ENCODE assay signal across 10 mouse cellular contexts in genomic region chr13:55912271-55912711, GRCm38 (mm10).
DNase-seq lines count a peak whose midpoint lies in the region; ATAC-seq lines count a peak whose summit lies in the region.
"Had no signal": no experiment of that assay in that cellular context is flagged by ENCODE, and none has a peak within 500 bp of the region (broad histone marks: within the 10 kb centered on the region; RNA-seq: fewer than 3 reads in every experiment).

No protein-coding gene starts in this region.

- no peak overlapping the region for H3K9ac ChIP-seq in kidney, embryonic 14.5 days (ENCODE audit: low read depth, low read length)
- H3K9ac ChIP-seq in neural tube, embryonic 15.5 days (replicated peaks): no peak overlapping the region
- no peak overlapping the region for H3K9ac ChIP-seq in heart, embryonic 12.5 days
- H3K9ac ChIP-seq: liver, embryonic 13.5 days had no signal

- H3K4me3 ChIP-seq in kidney, embryonic 14.5 days (ENCODE audit: low read length): no peak overlapping the region
- H3K4me3 ChIP-seq in neural tube, embryonic 15.5 days (replicated peaks): no peak overlapping the region
- no peak overlapping the region for H3K4me3 ChIP-seq in heart, embryonic 12.5 days
- H3K4me3 ChIP-seq: liver, embryonic 13.5 days had no signal

- DNase-seq in cerebellum, postnatal 10 days: peak; percentile 80 to 84
- no peak for DNase-seq in cerebellum, adult 9-10 months
- peak; percentile 33 for DNase-seq in lung, postnatal 10 days
- DNase-seq in lung, postnatal 14 days: no peak
- peak; percentile 23 for DNase-seq in ovary, postnatal 36 days (ENCODE audit: low spot score)
- DNase-seq: liver, embryonic 13.5 days; spleen, adult 18-20 months had no signal

- peak; percentile 47; the same call in 1 of the 2 replicates for ATAC-seq in kidney, embryonic 14.5 days (ENCODE audit: low FRiP score, low TSS enrichment)
- no peak for ATAC-seq in neural tube, embryonic 15.5 days (ENCODE audit: low FRiP score)
- ATAC-seq in heart, embryonic 12.5 days (ENCODE audit: insufficient number of reproducible peaks, low FRiP score): no peak

- 74% methylated on average over 13 of the region's 13 CpGs for WGBS in kidney, embryonic 14.5 days
- WGBS in neural tube, embryonic 15.5 days: 53% methylated on average over 13 of the region's 13 CpGs
- WGBS in heart, embryonic 12.5 days: 69% methylated on average over 13 of the region's 13 CpGs

- H3K9me3 ChIP-seq in kidney, embryonic 14.5 days (ENCODE audit: control insufficient read depth, low read length): no peaks in the 10 kb centered on the region
- no peaks in the 10 kb centered on the region for H3K9me3 ChIP-seq in neural tube, embryonic 15.5 days (replicated peaks)
- H3K9me3 ChIP-seq in heart, embryonic 12.5 days (replicated peaks): 0 out of 2 replicates have a peak, but pooled peaks cover 10% of the 10 kb centered on the region
- H3K9me3 ChIP-seq: liver, embryonic 13.5 days had no signal

- no peaks in the 10 kb centered on the region for H3K36me3 ChIP-seq in kidney, embryonic 14.5 days (ENCODE audit: control insufficient read depth, insufficient read depth, low read length)
- no peaks in the 10 kb centered on the region for H3K36me3 ChIP-seq in neural tube, embryonic 15.5 days
- H3K36me3 ChIP-seq in heart, embryonic 12.5 days: no peaks in the 10 kb centered on the region
- H3K36me3 ChIP-seq: liver, embryonic 13.5 days had no signal

- no peaks in the 10 kb centered on the region for H3K27me3 ChIP-seq in kidney, embryonic 14.5 days (ENCODE audit: control insufficient read depth, insufficient read depth, low read length)
- H3K27me3 ChIP-seq in neural tube, embryonic 15.5 days (replicated peaks): 0 out of 2 replicates have a peak, but pooled peaks cover 3% of the 10 kb centered on the region
- 0 out of 2 replicates have a peak, but pooled peaks cover 12% of the 10 kb centered on the region for H3K27me3 ChIP-seq in heart, embryonic 12.5 days (replicated peaks)
- H3K27me3 ChIP-seq: liver, embryonic 13.5 days had no signal

- H3K4me1 ChIP-seq in kidney, embryonic 14.5 days (ENCODE audit: control insufficient read depth, insufficient read depth, low read length): peaks cover 12% of the 10 kb centered on the region; the same call in 1 of the 2 replicates
- peaks cover 6% of the 10 kb centered on the region; the same call in 1 of the 2 replicates for H3K4me1 ChIP-seq in neural tube, embryonic 15.5 days
- peaks cover 16% of the 10 kb centered on the region for H3K4me1 ChIP-seq in heart, embryonic 12.5 days (replicated peaks)
- H3K4me1 ChIP-seq: liver, embryonic 13.5 days had no signal

- peak overlapping the region; percentile 55; the same call in 1 of the 2 replicates for H3K27ac ChIP-seq in kidney, embryonic 14.5 days (ENCODE audit: low read depth, low read length)
- no peak overlapping the region for H3K27ac ChIP-seq in neural tube, embryonic 15.5 days (replicated peaks)
- no peak overlapping the region for H3K27ac ChIP-seq in heart, embryonic 12.5 days (ENCODE audit: poor library complexity, severe bottlenecking)
- H3K27ac ChIP-seq: liver, embryonic 13.5 days had no signal

- H3K4me2 ChIP-seq in kidney, embryonic 14.5 days (replicated peaks; ENCODE audit: low read depth, low read length): no peak overlapping the region
- no peak overlapping the region for H3K4me2 ChIP-seq in neural tube, embryonic 15.5 days
- no peak overlapping the region for H3K4me2 ChIP-seq in heart, embryonic 12.5 days
- H3K4me2 ChIP-seq: liver, embryonic 13.5 days had no signal

Comparison
In these comparisons a context has a peak if more than half of its experiments do, and no peak if none do; other contexts are left out.
1. DNase-seq: peak in cerebellum, postnatal 10 days (2 of 2), lung, postnatal 10 days (single experiment) and ovary, postnatal 36 days (single experiment); none in cerebellum, adult 9-10 months (single experiment) and lung, postnatal 14 days (single experiment).